Mouse (Mus musculus): ENCODE results near the gene Papolb. TPM values are rescaled to one million over a fixed set of nuclear protein-coding genes. Genes with fewer than 3 reads are reported as not detected.

Gene Papolb
- total and polyA plus RNA-seq, 2 experiments from 2014 or later, result 0.14 to 0.66 TPM

- H3K36me3 ChIP-seq (ENCODE audit: insufficient read depth, low read length), result 0 out of 2 replicates have a peak, but pooled peaks cover 7% of the 10 kb centered on the region
- no peaks in the 10 kb centered on the region for H3K9me3 ChIP-seq (ENCODE audit: low read length)
- 31% methylated on average over 17 of the region's 17 CpGs for WGBS
- no peak overlapping the region for H3K27ac ChIP-seq (ENCODE audit: low read depth, low read length)
- no peaks in the 10 kb centered on the region for H3K27me3 ChIP-seq (ENCODE audit: insufficient read depth, low read length)
- H3K4me3 ChIP-seq (ENCODE audit: low read depth, low read length), result no peak overlapping the region
- H3K9ac ChIP-seq (replicated peaks; ENCODE audit: low read length, poor library complexity, severe bottlenecking), result no peak overlapping the region
- 0 out of 2 replicates have a peak, but pooled peaks cover 2% of the 10 kb centered on the region for H3K4me1 ChIP-seq (ENCODE audit: insufficient read depth, low read length)
- peak; percentile 96 for TF ChIP-seq CTCF (IDR thresholded peaks at IDR 0.05)
- ATAC-seq (ENCODE audit: low FRiP score) (peak; percentile 29), DNase-seq (ENCODE audit: low spot score) (peak; percentile 92)
- H3K4me2 ChIP-seq (ENCODE audit: low read depth, low read length, poor library complexity, severe bottlenecking), result peak overlapping the region; percentile 29
These were observed 50.9 kb downstream of the Papolb start for GRCm38 (mm10) chr5:142478829-142479435.

GRCm38 (mm10) chr5:142477866-142478615, 51.8 kb downstream of the Papolb start:
- Histone ChIP-seq H3K9ac (replicated peaks; ENCODE audit: low read length, poor library complexity, severe bottlenecking) (no peak overlapping the region), H3K9me3 (ENCODE audit: low read length) (no peaks in the 10 kb centered on the region), H3K4me3 (ENCODE audit: low read depth, low read length) (no peak overlapping the region), H3K27me3 (ENCODE audit: insufficient read depth, low read length) (no peaks in the 10 kb centered on the region), H3K36me3 (ENCODE audit: insufficient read depth, low read length) (0 out of 2 replicates have a peak, but pooled peaks cover 8% of the 10 kb centered on the region), H3K4me2 (ENCODE audit: low read depth, low read length, poor library complexity, severe bottlenecking) (no peak overlapping the region), H3K27ac (ENCODE audit: low read depth, low read length) (no peak overlapping the region), H3K4me1 (ENCODE audit: insufficient read depth, low read length) (0 out of 2 replicates have a peak, but pooled peaks cover 2% of the 10 kb centered on the region)
- WGBS, result 87% methylated on average over 5 of the region's 5 CpGs
- DNase-seq (ENCODE audit: low spot score), result no peak
- no peak; the same call in 1 of the 2 replicates for ATAC-seq (ENCODE audit: low FRiP score)
- no peak for TF ChIP-seq CTCF (IDR thresholded peaks at IDR 0.05)

GRCm38 (mm10) chr5:142477346-142477745, 52.5 kb downstream of the Papolb start:
- no peak overlapping the region for H3K4me3 ChIP-seq (ENCODE audit: low read depth, low read length)
- 0 out of 2 replicates have a peak, but pooled peaks cover 2% of the 10 kb centered on the region for H3K4me1 ChIP-seq (ENCODE audit: insufficient read depth, low read length)
- H3K9ac ChIP-seq (replicated peaks; ENCODE audit: low read length, poor library complexity, severe bottlenecking), result no peak overlapping the region
- 88% methylated on average over 12 of the region's 12 CpGs for WGBS
- no peak overlapping the region for H3K27ac ChIP-seq (ENCODE audit: low read depth, low read length)
- peak; percentile 14 for DNase-seq (ENCODE audit: low spot score)
- H3K36me3 ChIP-seq (ENCODE audit: insufficient read depth, low read length), result peaks cover 8% of the 10 kb centered on the region; the same call in 1 of the 2 replicates
- H3K27me3 ChIP-seq (ENCODE audit: insufficient read depth, low read length), result no peaks in the 10 kb centered on the region
- no peak overlapping the region for H3K4me2 ChIP-seq (ENCODE audit: low read depth, low read length, poor library complexity, severe bottlenecking)
- H3K9me3 ChIP-seq (ENCODE audit: low read length), result no peaks in the 10 kb centered on the region
- no peak for TF ChIP-seq CTCF (IDR thresholded peaks at IDR 0.05)
- ATAC-seq (ENCODE audit: low FRiP score), result no peak

Other genes with a start within 250 kb of the Papolb start
- 28.0 and 30.0 TPM in 2 replicates for gene Foxk1, start 128.6 kb downstream of the Papolb start, total RNA-seq (2014; rRNA removed)
- gene Foxk1, start 128.6 kb downstream of the Papolb start, polyA plus RNA-seq (2015; fragmentation: Nextera tagmentation; extraction: Ambion mirVana), result 4.9 and 7.1 TPM in 2 replicates
- 11.5 and 15.3 TPM in 2 replicates for gene Ap5z1, start 66.1 kb downstream of the Papolb start, total RNA-seq (2014; rRNA removed)
- 6.6 and 7.1 TPM in 2 replicates for gene Ap5z1, start 66.1 kb downstream of the Papolb start, polyA plus RNA-seq (2015; fragmentation: Nextera tagmentation; extraction: Ambion mirVana)
- 17.0 and 20.4 TPM in 2 replicates for gene Radil, start 21.0 kb upstream of the Papolb start, total RNA-seq (2014; rRNA removed)
- gene Radil, start 21.0 kb upstream of the Papolb start, polyA plus RNA-seq (2015; fragmentation: Nextera tagmentation; extraction: Ambion mirVana), result 15.4 and 17.2 TPM in 2 replicates
- 114 and 153 TPM in 2 replicates for gene Mmd2, start 78.7 kb upstream of the Papolb start, total RNA-seq (2014; rRNA removed)
- gene Mmd2, start 78.7 kb upstream of the Papolb start, polyA plus RNA-seq (2015; fragmentation: Nextera tagmentation; extraction: Ambion mirVana), result 120 and 137 TPM in 2 replicates
- gene Wipi2, start 97.6 kb upstream of the Papolb start, total RNA-seq (2014; rRNA removed), result 61.5 and 69.7 TPM in 2 replicates
- gene Wipi2, start 97.6 kb upstream of the Papolb start, polyA plus RNA-seq (2015; fragmentation: Nextera tagmentation; extraction: Ambion mirVana), result 40.0 and 42.3 TPM in 2 replicates
- 59.8 and 67.1 TPM in 2 replicates for gene Slc29a4, start 162.4 kb upstream of the Papolb start, total RNA-seq (2014; rRNA removed)
- 67.4 and 67.6 TPM in 2 replicates for gene Slc29a4, start 162.4 kb upstream of the Papolb start, polyA plus RNA-seq (2015; fragmentation: Nextera tagmentation; extraction: Ambion mirVana)